Mouse (Mus musculus) myocyte (in vitro differentiated cells): Measurements from ENCODE around the gene Gstp1. TPM values are rescaled to one million over a fixed set of nuclear protein-coding genes. Genes with fewer than 3 reads are reported as not detected.

Experiments
- H3K27me3 ChIP-seq: one replicate; pipeline ENCODE4 v1.6.1; 2011; ENCODE audit not compliant: control insufficient read depth, insufficient read depth, insufficient read length
- H3K36me3 ChIP-seq: one replicate; pipeline ENCODE4 v1.6.1; 2011; ENCODE audit not compliant: control insufficient read depth, insufficient read depth
- H3K4me2 ChIP-seq: one replicate; pipeline ENCODE4 v1.6.1; 2011; ENCODE audit warnings: low read depth, control low read depth
- H3K4me3 ChIP-seq: one replicate; pipeline ENCODE4 v1.5.1; 2011; ENCODE audit warnings: mild to moderate bottlenecking, control low read depth, moderate library complexity
- H3K79me2 ChIP-seq: one replicate; pipeline ENCODE4 v1.6.1; 2011; ENCODE audit not compliant: control insufficient read depth, insufficient read depth
- H3ac ChIP-seq: one replicate; pipeline ENCODE4 v1.6.1; 2011; ENCODE audit not compliant: control insufficient read depth, insufficient read length
- CEBPB ChIP-seq: IDR thresholded peaks from 2 replicates; pipeline ENCODE4 v1.6.1; 2011; ENCODE audit warnings: mild to moderate bottlenecking, moderate library complexity; ENCODE audit not compliant: poor library complexity, insufficient read depth, severe bottlenecking
- E2F4 ChIP-seq: IDR thresholded peaks from one replicate; pipeline ENCODE4 v1.6.1; 2011; ENCODE audit warnings: mild to moderate bottlenecking, control low read depth, moderate library complexity; ENCODE audit not compliant: insufficient read depth
- MAX ChIP-seq: IDR thresholded peaks from one replicate; pipeline ENCODE4 v1.6.1; 2011; ENCODE audit warnings: low read depth, mild to moderate bottlenecking, control low read depth
- MYOD1 ChIP-seq, 3 experiments: IDR thresholded peaks; one replicate each; pipeline ENCODE4 v1.6.1; 2011; ENCODE audit warnings: control low read depth in 2 of 3, low read depth in 2 of 3, mild to moderate bottlenecking in 2 of 3, moderate library complexity in 1 of 3; ENCODE audit not compliant: insufficient read length in 2 of 3, control insufficient read depth in 1 of 3
- MYOG ChIP-seq, 3 experiments: IDR thresholded peaks; one replicate each; pipeline ENCODE4 v1.6.1; 2011; ENCODE audit warnings: control low read depth in 2 of 3, low read depth in 2 of 3, mild to moderate bottlenecking in 2 of 3; ENCODE audit not compliant: insufficient read length in 2 of 3, control insufficient read depth in 1 of 3, insufficient read depth in 1 of 3
- POLR2A ChIP-seq: IDR thresholded peaks from one replicate; pipeline ENCODE4 v1.6.1; 2011; ENCODE audit warnings: low read depth, mild to moderate bottlenecking, control low read depth, moderate library complexity; ENCODE audit not compliant: insufficient read length
- POLR2AphosphoS2 ChIP-seq: IDR thresholded peaks from one replicate; pipeline ENCODE4 v1.6.1; 2011; ENCODE audit warnings: low read depth, control low read depth; ENCODE audit not compliant: insufficient read length
- REST ChIP-seq: IDR thresholded peaks from one replicate; pipeline ENCODE4 v1.6.1; 2011; ENCODE audit warnings: mild to moderate bottlenecking, control low read depth, moderate library complexity; ENCODE audit not compliant: insufficient read depth, insufficient read length
- SRF ChIP-seq: IDR thresholded peaks from one replicate; pipeline ENCODE4 v1.6.1; 2011; ENCODE audit warnings: low read depth; ENCODE audit not compliant: control insufficient read depth, insufficient read length
- TCF12 ChIP-seq: IDR thresholded peaks from one replicate; pipeline ENCODE4 v1.6.1; 2011; ENCODE audit warnings: mild to moderate bottlenecking, control low read depth; ENCODE audit not compliant: poor library complexity, insufficient read depth, severe bottlenecking
- TCF3 ChIP-seq: IDR thresholded peaks from one replicate; pipeline ENCODE4 v1.6.1; 2011; ENCODE audit warnings: low read depth, control low read depth; ENCODE audit not compliant: insufficient read length
- USF1 ChIP-seq: IDR thresholded peaks from one replicate; pipeline ENCODE4 v1.6.1; 2011; ENCODE audit warnings: low read depth, mild to moderate bottlenecking, control low read depth, moderate library complexity
- polyA plus RNA-seq: library from polyadenylated mRNA; unstranded; fragments of >200 nt; fragmentation: generic; extraction: Trizol; gene quantifications from one replicate; pipeline ENCODE4 v1.2.1, GENCODE M21; 2012; ENCODE audit warnings: missing spikeins

The Gstp1 gene
- polyA plus RNA-seq, 1 experiment: 768 TPM

- Histone ChIP-seq H3K79me2 (peaks cover 15% of the 10 kb centered on the region), H3K4me3 (peak overlapping the region; percentile 78), H3ac (no peak overlapping the region), H3K4me2 (peak overlapping the region; percentile 60), H3K36me3 (peaks cover 18% of the 10 kb centered on the region), H3K27me3 (no peaks in the 10 kb centered on the region)
- TF ChIP-seq CEBPB: no peak
- no peak for TF ChIP-seq TCF12
- no peak for TF ChIP-seq E2F4
- no peak for TF ChIP-seq SRF
- no peak for TF ChIP-seq POLR2A
- TF ChIP-seq POLR2AphosphoS2: no peak
- TF ChIP-seq MYOD1 (IDR thresholded peaks at IDR 0.05; ENCODE audit: control insufficient read depth in 1 of 3, insufficient read length in 2 of 3, low read depth in 2 of 3): no peak
- no peak for TF ChIP-seq MAX
Observed at GRCm38 (mm10) chr19:4013066-4013465, 24.7 kb downstream of the Gstp1 start.

- Histone ChIP-seq H3K36me3 (peaks cover 18% of the 10 kb centered on the region), H3K79me2 (peaks cover 15% of the 10 kb centered on the region), H3ac (peak within 1 kb of the TSS; percentile 15), H3K27me3 (no peaks in the 10 kb centered on the region), H3K4me3 (peak within 1 kb of the TSS; percentile 78), H3K4me2 (peak within 1 kb of the TSS; percentile 99)
- TF ChIP-seq USF1: no peak
- TF ChIP-seq TCF3: no peak
- TF ChIP-seq MAX: no peak
- TF ChIP-seq POLR2AphosphoS2: peak; percentile 92
- no peak for TF ChIP-seq CEBPB
- peak in 1 of 3 experiments; percentile 26 for TF ChIP-seq MYOD1 (IDR thresholded peaks at IDR 0.05; ENCODE audit: control insufficient read depth in 1 of 3, insufficient read length in 2 of 3, low read depth in 2 of 3)
- TF ChIP-seq TCF12: no peak
- TF ChIP-seq SRF: peak; percentile 87
- peak in 1 of 3 experiments; percentile 25 for TF ChIP-seq MYOG (IDR thresholded peaks at IDR 0.05; ENCODE audit: control insufficient read depth in 1 of 3, insufficient read depth in 1 of 3, insufficient read length in 2 of 3, low read depth in 2 of 3)
- TF ChIP-seq E2F4: peak; percentile 14
- TF ChIP-seq REST: no peak
- peak; percentile 90 for TF ChIP-seq POLR2A
Observed at GRCm38 (mm10) chr19:4012432-4013022, 25.3 kb downstream of the Gstp1 start, which contains the start of gene Ndufv1. Gene Ndufv1, minus strand, starts transcription at chr19:4012806.

GRCm38 (mm10) chr19:4011086-4011485 is 26.7 kb downstream of the Gstp1 start:
- peak overlapping the region; percentile 78 for H3K4me3 ChIP-seq
- peak overlapping the region; percentile 99 for H3K4me2 ChIP-seq
- H3K27me3 ChIP-seq: no peaks in the 10 kb centered on the region
- peaks cover 15% of the 10 kb centered on the region for H3K79me2 ChIP-seq
- H3ac ChIP-seq: no peak overlapping the region
- TF ChIP-seq CEBPB: no peak
- TF ChIP-seq POLR2A: no peak
- no peak for TF ChIP-seq POLR2AphosphoS2
- TF ChIP-seq E2F4: no peak
- TF ChIP-seq REST: no peak
- TF ChIP-seq MYOG (IDR thresholded peaks at IDR 0.05; ENCODE audit: control insufficient read depth in 1 of 3, insufficient read depth in 1 of 3, insufficient read length in 2 of 3, low read depth in 2 of 3): no peak
- no peak for TF ChIP-seq TCF3
- TF ChIP-seq TCF12: no peak
- no peak for TF ChIP-seq USF1
- no peak for TF ChIP-seq SRF
- no peak for TF ChIP-seq MAX
- TF ChIP-seq MYOD1 (IDR thresholded peaks at IDR 0.05; ENCODE audit: control insufficient read depth in 1 of 3, insufficient read length in 2 of 3, low read depth in 2 of 3): no peak
- peaks cover 18% of the 10 kb centered on the region for H3K36me3 ChIP-seq

- no peak for TF ChIP-seq TCF3
- peak; percentile 51 for TF ChIP-seq POLR2AphosphoS2
- peaks cover 25% of the 10 kb centered on the region for H3K36me3 ChIP-seq
- no peak overlapping the region for H3K4me3 ChIP-seq
- peaks cover 5% of the 10 kb centered on the region for H3K79me2 ChIP-seq
- no peaks in the 10 kb centered on the region for H3K27me3 ChIP-seq
- H3ac ChIP-seq: no peak overlapping the region
- no peak overlapping the region for H3K4me2 ChIP-seq
Observed at GRCm38 (mm10) chr19:4005971-4006370, 31.8 kb downstream of the Gstp1 start.

GRCm38 (mm10) chr19:4005091-4005490 is 32.7 kb downstream of the Gstp1 start:
- Histone ChIP-seq H3ac (no peak overlapping the region), H3K4me3 (no peak overlapping the region), H3K27me3 (no peaks in the 10 kb centered on the region), H3K79me2 (no peaks in the 10 kb centered on the region), H3K4me2 (no peak overlapping the region), H3K36me3 (peaks cover 21% of the 10 kb centered on the region)
- TF ChIP-seq POLR2AphosphoS2 (peak; percentile 44), TCF3 (no peak), REST (no peak)
